Mouse (Mus musculus) frontal cortex, postnatal 10 days (tissue): ENCODE results near the gene Nop58.
"Not testable (repeated sequence)": the region's sequence is repeated elsewhere in the genome, so short reads cannot be mapped to it uniquely, and the experiment has no call there.

Experiments
- DNase-seq, 2 experiments: peaks; one replicate each; pipeline ENCODE4 v3.0.0; 2022; ENCODE audit warnings: low spot score in 2 of 2, mixed read lengths in 1 of 2

Gene Nop58

DNA sequence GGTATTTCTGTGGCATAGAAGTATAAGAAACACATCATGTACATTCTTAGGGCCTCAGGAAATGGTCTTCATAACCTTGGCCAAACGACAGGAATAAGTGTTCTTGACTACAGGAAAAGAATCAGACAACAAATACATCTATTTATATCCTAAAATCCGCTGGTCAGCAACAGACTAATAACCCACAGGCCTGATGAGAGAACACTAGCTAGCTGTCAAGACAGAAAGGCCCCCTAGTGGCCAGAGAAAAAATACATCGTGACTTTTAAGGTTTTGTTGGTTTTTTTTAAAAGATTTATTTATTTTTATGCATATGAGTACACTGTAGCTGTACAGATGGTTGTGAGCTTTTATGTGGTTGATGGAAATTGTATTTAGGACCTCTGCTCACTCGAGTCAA, 35.1 kb downstream of the Nop58 start:
- no peak for DNase-seq

DNA sequence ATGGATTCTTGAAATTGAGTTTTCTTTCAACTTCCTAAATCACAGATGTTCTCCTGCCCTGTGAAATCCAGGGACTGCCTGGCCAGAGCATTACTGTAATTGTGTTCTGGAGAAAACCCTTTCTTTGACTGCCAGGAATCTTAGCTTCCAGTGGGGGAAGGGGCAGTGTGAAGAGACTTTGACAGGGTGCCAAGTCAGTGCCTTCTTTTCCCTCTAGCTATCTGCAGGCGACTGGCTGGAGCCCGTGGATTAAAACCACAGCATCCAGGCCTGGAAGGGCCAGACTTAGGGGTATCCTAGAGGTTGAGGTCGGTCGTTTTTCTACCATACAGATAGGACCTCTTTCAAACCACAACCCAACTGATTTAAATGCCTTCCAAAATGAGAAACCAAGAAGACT, 40.9 kb downstream of the Nop58 start:
- DNase-seq, result peak in 1 of 2 experiments; percentile 11

DNA sequence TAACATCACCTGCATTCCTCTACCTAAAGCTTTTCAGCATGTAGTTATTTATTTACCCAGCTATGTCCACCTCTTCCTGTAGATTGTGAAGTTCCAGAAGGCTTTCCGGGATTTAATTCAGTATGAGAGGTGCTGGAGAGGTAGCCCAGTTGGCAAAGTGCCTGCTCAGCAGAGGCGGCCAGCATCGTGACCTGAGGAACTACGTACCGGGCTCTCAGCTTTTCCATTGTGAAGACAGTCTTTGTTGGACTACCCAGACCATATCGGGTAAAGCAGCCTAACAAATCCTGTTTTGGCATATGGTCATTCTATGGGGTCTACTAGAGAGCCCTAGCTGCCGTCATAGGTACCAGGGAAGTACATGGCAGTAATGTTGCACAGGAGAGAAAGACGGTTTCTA, 45.3 kb downstream of the Nop58 start:
- no peak for DNase-seq

DNA sequence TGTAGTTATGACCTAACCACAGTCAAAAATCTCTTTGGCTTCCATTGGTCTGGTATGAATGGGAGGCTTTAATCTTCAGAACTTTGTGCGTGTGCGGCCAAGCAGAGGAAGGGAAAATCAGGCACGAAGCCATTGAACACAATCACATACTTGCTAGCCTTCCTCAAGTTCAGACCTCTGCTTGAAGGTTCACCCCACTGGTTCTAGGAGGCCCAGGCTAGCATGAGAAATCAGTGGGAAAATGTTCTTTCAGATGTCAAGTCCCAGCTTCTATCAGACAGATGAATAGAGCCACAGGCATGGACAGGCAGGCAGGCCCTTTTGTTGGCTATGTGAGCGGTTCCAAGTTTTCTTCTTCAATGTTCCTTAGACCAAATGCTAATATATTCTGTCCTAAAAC, 46.0 kb downstream of the Nop58 start:
- no peak for DNase-seq

DNA sequence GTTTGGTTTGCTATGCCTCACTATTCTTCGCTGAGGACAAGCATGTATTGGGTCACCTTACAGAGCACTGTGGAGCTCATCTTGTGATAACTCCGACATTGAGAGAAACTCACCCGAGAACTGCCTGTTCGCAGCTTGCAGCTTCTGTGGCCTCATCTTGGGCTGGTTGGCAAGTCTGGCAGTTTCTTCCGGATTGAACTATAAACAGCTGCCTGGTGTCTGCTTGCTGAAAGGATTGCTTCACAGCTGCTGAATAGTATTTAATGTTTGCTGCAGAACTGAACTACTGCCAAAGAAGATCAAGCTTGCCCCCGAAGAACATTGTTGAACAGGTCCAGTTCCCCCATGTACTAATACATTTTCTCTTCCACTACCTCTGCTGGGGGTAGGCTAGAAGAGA, 49.3 kb downstream of the Nop58 start:
- DNase-seq, result peak; percentile 8 to 11

DNA sequence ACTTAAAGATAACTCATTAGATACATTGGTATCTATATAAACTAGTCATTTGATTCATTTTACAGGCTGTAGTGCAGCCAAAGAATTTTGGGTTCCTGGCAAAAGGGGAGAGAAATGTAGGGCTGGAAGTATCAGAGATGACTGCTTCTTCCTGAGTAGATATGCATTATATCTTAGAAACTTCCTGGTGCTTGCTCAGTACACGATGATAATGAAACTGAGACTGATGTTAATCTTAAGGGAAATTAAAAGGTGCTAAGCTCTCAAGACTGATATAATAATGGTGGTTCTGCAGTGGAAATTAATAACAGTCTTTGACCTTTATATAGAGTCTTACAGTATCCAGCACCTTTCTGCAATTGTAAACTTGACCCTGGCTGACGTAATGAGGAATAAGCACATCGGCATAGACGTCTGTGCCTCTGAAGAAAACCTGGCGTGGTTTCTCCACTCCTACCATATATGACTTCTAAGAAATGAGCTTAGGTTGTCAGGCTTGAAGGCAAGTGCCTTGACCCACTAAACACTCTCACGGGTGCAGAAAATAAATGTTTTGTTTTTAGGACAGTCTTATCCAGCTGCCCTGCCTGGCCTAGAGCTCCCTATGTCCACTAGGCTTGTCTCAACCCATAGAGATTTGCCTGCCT, 54.1 kb downstream of the Nop58 start:
- no peak for DNase-seq

DNA sequence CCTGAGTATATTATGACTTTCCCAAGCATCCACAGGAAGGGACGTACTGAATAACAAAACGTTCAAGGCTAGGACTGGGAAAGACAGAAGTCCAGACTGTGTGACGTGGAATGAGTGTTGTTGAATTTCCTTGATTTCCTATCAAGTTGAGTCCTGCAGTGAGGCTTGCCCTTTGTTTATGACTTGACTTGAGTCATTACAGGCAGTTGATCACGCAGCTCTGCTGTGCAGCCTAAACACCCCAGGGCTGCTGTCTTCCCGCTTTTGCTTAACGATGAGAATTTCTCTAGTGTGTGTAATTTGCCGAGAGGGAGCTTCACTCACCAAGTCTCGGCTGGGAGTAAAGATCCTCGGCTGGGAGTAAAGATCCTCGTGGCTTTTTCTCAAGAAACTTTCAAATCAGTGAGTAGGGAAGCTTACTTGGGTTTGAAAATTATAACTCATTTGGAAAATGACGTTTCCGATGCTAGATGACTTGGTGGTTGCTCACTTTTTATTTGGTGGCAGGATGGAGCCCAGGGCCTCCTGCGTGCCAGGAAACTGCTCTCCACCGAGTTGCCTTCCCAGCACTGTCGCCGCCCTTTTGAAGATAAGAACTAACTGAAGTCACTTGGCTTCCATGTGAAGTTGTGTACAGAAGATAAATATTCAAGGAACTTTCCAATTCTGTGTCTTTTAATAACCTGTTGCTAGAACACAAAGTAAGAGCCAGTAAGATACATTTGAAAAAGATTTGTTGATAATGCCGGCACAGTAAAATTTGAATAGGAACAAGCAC, 55.0 kb downstream of the Nop58 start:
- DNase-seq, result no peak

DNA sequence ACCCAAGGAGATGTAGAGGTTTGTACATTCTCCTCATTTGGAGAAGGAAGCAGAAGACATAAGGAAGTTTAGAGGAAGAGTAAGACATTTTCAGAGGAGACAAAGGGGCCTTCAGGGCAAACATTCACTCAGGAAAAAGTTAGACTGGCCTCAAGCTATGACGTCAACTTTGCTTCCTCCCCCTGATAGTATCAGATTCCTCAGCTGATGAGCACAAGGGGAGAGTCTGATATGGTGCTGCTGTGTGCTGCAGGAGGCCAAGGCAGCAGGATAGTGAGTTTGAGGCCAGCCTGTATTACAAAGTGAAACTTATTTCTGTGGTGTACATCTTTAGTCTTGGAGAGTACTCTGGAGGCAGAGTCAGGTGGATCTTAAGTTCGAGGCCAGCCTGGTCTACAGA, 64.3 kb downstream of the Nop58 start:
- no peak for DNase-seq

DNA sequence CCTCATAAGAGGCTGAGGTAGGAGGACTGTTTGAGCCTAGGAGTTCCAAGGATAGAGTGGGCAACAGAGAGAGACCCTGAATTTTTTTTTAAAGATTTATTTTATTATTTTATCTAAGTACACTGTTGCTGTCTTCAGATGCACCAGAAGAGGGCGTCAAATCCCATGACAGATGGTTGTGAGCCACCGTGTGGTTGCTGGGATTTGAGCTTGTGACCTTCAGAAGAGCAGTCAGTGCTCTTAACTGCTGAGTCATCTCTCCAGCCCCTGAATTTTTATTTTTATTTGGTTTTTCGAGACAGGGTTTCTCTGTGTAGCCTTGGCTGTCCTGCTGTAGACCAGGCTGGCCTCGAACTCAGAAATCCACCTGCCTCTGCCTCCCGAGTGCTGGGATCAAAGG, 65.0 kb downstream of the Nop58 start:
- DNase-seq, result not testable (repeated sequence)

DNA sequence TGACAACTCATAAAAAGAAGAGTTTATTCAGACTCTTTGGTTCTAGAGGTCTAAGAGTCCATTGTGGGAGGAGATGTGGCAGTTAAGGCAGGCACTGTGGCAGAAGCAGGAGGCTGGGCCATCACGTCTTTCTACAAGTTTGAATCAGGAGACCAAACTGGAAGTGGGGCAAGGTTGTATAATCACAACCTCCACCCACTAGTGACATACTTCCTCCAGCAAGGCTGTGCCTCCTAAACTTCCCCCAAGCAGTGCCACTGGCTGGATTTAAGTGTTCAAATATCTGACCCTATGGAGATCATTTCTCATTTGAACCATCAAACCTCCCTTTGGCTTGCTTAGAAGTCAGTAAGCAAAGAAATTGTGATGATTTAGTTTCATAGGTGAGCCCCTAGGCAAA, 70.5 kb downstream of the Nop58 start:
- no peak for DNase-seq

DNA sequence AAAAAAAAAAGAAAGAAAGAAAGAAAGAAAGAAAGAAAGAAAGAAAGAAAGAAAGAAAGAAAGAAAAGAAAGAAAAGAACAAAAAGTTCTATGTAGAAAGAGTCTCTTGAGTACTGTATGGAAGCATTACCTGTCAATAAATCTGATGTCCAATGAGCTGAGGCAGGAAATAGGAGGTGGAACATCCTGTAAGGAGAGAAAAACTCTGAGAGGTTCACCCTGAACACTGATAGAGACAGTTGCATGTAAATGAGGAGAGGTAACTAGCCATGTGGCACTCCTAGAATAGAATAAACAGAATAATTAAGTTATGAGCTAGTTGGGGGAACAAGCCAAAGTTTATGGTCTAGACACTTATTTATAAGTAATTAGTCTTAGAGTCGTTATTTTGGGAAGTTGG, 73.6 kb downstream of the Nop58 start:
- no peak for DNase-seq

DNA sequence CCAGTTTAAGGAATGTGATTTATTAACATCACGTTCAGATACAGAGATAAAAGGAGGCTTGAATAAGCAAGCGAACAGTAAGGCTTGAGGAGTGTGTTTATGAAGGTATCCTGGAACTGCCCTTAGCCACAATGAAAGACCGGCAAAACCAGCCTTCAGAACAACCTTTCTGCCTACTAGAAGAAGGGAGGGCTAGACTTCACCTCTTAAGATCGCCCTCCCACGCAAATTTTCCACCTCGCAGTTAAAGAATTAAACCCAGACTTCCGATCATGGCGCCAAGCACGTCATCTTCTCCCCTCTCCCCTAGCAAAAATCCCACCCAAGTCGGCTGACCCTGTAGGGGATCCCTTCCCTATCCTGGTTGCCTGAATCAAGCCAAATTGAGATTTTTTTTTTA, 77.4 kb downstream of the Nop58 start:
- peak; percentile 25 to 34 for DNase-seq

DNA sequence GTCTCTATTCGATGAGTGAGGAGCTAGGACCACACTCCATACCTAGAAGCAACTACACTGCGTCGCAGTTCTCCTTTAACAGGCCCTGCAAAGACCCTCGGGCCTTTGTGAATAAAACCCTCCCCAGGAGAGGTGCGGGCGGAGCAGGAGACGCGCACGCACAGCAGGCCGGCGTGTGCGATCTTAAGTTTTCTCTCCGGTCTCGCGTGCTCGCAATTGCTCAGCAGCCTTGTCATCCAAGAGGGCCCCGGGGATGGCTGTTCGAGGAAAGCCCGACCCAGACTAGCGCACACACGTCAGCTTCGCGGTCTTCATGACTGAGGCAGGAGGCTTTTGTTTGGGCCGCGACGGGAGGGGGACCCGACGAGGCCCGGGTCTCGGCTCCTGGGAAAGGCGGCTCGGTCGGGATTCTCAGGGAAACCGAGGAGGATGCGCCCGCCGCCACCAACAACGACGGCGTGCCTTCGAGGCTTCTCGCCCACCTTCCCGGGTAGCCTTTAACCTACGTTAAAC, 77.9 kb downstream of the Nop58 start:
- DNase-seq, result peak; percentile 64 to 67

DNA sequence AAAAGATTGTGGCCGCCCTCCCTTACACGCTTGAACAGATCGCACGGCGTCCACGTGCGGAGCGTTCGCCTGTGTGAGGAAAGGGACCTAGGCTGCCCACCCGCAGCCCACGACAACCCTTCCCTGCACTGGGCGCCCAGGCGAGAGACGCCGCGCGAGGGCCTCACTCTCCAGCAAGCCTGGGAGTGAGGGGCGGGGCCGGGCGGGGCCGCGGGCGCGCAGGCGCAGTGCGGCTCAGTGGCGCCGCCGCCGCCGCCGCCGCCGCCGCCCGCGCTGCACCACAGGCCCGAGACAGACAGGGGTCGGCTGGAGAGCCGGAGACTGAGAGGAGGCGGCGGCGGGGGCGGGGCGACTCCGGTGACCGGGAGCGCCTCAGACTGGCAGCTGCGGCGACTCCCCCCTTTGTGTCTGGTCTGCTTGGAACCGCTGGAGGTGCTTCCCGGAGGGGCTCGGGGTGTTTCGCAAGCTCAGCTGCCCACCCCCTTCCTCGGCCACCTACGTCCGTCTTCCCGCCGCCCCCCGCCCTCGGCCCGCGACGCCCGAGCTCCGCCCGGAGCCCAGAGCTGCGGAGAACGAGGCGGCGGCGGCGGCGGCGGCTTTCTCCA, 78.5 kb downstream of the Nop58 start, which contains the start of gene Bmpr2:
Bmpr2 (plus strand) TSS at position 237 of the 605 bp plus-strand sequence.
- peak; percentile 85 to 86 for DNase-seq

DNA sequence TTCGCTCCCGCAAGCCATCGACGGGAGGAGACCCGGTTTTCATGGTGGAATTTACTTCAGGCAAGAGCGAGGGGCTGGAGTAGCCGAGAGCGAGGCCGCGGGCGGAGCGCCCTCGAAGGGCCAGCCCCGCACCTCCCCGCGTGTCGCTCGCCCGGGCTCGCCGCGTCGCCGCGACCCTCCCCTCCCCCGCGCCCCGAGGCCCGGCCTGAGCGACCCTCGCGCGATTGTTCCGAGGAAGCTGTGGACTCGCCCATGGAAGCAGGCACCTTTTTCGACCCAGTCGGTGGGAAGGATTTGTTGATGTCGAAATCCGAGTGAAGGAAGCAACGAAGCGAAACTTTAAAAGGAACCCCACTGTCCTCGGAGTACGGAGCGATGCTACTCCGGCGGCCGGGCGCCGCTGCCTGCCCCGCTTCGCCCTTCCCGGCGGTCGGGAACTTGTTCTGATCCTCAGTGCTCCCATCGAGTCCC, 79.0 kb downstream of the Nop58 start:
- peak in 1 of 2 experiments; percentile 27 for DNase-seq

DNA sequence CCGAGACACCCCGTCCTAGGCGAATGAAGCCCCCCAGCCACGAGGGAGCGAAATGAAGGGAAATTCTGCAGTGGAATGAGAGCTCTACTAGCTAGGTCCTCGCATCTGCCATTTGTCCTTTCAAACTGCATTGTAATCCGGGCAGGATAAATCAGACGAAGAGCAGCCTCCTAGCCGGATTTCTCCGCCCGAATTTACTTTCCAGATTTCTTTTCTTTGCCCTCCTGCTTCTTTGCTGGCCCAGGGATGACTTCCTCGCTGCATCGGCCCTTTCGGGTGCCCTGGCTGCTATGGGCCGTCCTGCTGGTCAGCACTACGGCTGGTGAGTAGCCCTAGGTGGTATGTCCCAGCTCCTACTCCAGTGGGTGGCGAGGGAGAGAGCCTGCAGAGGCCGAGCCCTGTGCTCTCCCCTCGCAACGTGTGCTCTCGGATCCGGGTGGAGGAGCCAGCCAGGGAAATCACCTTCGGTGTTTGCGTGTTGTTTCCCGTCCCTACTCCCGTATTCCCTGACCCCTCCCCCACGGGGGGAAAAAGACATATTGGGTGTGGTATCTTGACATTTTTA, 79.7 kb downstream of the Nop58 start:
- peak; percentile 34 to 35 for DNase-seq

DNA sequence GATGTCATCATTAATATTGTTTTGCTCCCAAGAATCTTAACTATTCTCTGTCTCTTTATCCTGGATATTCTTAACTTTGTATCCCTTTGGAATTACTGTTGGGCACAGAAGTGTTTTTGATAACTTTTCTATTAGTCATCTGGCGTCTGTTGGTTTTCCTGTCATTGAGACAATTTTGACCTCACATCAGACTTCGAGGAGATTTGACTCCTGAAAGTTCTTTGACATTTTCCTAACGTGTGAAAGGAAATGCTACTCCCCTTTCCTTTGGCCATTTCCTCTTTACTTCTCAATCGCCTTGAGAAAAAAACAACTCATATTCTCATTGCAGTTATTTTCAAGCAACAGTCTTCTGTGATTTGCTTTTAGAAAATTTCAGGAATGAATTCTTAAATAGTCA, 80.5 kb downstream of the Nop58 start:
- DNase-seq, result no peak

DNA sequence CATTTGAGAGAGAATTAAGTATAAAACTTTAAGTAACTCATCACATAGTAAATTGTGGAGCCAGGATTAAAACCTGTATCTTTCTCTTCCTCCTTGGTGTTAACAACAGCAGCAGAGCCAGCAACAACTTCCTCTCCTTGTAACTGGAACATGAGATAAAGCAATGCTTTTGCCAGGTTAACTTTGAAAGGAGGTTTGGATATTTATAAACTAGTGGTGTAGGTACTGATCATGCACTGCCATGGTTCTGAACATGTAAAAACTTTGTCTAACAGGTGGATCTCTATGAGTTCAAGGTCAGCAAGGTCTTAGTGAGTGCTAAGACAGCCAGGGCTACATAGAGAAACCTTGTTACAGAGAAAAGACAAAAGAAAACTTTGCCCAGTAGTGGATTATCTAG, 81.9 kb downstream of the Nop58 start:
- no peak for DNase-seq
